Mouse (Mus musculus) heart, embryonic 10.5 days (tissue): ENCODE results near the gene 9530003J23Rik. TPM values are rescaled to one million over a fixed set of nuclear protein-coding genes. Genes with fewer than 3 reads are reported as not detected.

Experiments
- DNase-seq: peaks from one replicate; pipeline ENCODE4 v3.0.0-alpha.2; 2017; ENCODE audit warnings: low spot score
- H3K27ac ChIP-seq: fragments of 300-500 bp; sonication (generic); 2 replicates; pipeline ENCODE4 v1.5.1; 2016; ENCODE audit warnings: mild to moderate bottlenecking
- H3K27me3 ChIP-seq: fragments of 300-500 bp; sonication (generic); 2 replicates; pipeline ENCODE4 v1.6.1; 2016; ENCODE audit warnings: mild to moderate bottlenecking; ENCODE audit not compliant: poor library complexity, insufficient read depth, severe bottlenecking
- H3K36me3 ChIP-seq: fragments of 300-500 bp; sonication (generic); 2 replicates; pipeline ENCODE4 v1.6.1; 2016; ENCODE audit warnings: mild to moderate bottlenecking, moderate library complexity
- H3K4me1 ChIP-seq: fragments of 300-500 bp; sonication (generic); 2 replicates; pipeline ENCODE4 v1.6.1; 2016; ENCODE audit warnings: mild to moderate bottlenecking
- H3K4me3 ChIP-seq: fragments of 300-500 bp; sonication (generic); 2 replicates; pipeline ENCODE4 v1.5.1; 2016; ENCODE audit warnings: mild to moderate bottlenecking, moderate library complexity
- H3K9me3 ChIP-seq: fragments of 300-500 bp; sonication (generic); 2 replicates; pipeline ENCODE4 v1.6.1; 2016; ENCODE audit warnings: mild to moderate bottlenecking, moderate library complexity
- WGBS: fragments of 180-500 bp; shearing (Covaris S2); methylation state at CpG from one replicate; pipeline ENCODE4 v1.1.7; 2016; 5-methylcytosine and 5-hydroxymethylcytosine counted together
- polyA plus RNA-seq: library from polyadenylated mRNA; unstranded; fragments of >200 nt; fragmentation: Nextera tagmentation; extraction: Ambion mirVana; gene quantifications from 2 replicates; pipeline ENCODE4 v1.2.1, GENCODE M21; 2016

The 9530003J23Rik gene
- polyA plus RNA-seq, 1 experiment from 2014 or later: not detected

DNA sequence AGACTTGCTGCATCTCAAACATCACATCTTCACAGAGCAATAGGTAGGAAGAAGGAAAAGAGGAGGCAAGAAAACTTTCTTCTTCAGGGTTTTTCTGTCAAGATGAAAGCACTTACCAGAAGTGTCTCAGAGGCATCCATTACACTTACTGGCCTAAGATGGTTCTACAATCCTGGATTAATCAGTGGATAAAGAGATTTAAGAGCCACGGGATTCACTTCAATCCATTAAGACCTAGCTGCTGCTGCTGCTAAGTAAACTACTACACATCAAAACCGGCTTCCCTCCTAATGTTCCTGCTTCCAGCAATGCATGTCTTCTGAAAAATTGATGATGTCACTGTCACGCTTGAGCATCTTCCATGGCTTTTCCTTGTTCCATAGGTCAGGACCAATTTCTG lies 41.8 kb downstream of the 9530003J23Rik start:
- WGBS: 88% methylated on average over 3 of the region's 3 CpGs
- no peak overlapping the region for H3K4me3 ChIP-seq
- no peaks in the 10 kb centered on the region for H3K27me3 ChIP-seq
- H3K36me3 ChIP-seq: no peaks in the 10 kb centered on the region
- H3K9me3 ChIP-seq: no peaks in the 10 kb centered on the region
- no peak for DNase-seq
- no peak overlapping the region for H3K27ac ChIP-seq
- H3K4me1 ChIP-seq: peaks cover 15% of the 10 kb centered on the region

DNA sequence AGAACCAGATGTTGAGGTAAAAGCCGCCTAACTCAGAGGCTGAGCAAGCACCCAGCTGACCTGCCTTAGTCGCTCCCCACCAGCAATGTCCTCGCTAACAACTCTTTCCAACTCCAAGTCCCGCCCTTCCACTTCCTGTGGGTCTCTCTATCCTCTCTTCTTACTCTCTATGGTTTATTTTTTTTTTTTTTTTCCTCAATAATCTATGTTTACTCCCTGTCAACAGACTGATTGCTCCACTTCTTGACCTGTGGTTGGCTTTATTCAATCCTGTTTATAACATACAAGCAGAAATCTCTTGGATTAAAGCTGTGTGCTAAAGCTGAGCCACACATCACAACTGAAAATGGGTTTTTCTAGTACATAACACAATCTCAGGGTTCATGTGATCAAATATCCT lies 42.8 kb downstream of the 9530003J23Rik start:
- H3K4me1 ChIP-seq: peaks cover 15% of the 10 kb centered on the region
- H3K36me3 ChIP-seq: no peaks in the 10 kb centered on the region
- H3K4me3 ChIP-seq: no peak overlapping the region
- H3K9me3 ChIP-seq: no peaks in the 10 kb centered on the region
- no peaks in the 10 kb centered on the region for H3K27me3 ChIP-seq
- DNase-seq: no peak
- WGBS: 91% methylated on average over 4 of the region's 4 CpGs
- H3K27ac ChIP-seq: no peak overlapping the region

DNA sequence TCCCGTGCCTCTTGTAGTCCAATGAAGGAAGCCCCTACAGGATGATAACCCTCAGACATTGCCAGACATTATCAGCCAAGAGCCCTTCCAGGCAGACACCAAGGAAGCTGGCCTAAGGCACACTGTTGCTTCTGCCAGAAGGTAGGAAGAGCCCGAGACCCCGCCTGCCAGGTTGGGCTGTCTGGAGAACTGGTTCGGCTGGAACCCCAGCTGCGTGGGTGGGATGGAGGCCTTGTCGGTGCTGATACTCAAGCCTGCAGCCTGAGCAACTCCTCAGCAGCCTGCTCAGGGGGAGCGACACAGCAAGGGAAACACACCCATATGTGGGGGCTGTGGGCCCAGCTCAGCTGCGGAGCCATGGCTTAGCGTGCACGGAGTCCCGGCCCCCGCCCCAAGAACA lies 43.5 kb downstream of the 9530003J23Rik start:
- no peaks in the 10 kb centered on the region for H3K36me3 ChIP-seq
- H3K4me3 ChIP-seq: no peak overlapping the region
- no peaks in the 10 kb centered on the region for H3K9me3 ChIP-seq
- peaks cover 15% of the 10 kb centered on the region for H3K4me1 ChIP-seq
- DNase-seq: no peak
- no peak overlapping the region for H3K27ac ChIP-seq
- no peaks in the 10 kb centered on the region for H3K27me3 ChIP-seq
- WGBS: 87% methylated on average over 12 of the region's 12 CpGs

DNA sequence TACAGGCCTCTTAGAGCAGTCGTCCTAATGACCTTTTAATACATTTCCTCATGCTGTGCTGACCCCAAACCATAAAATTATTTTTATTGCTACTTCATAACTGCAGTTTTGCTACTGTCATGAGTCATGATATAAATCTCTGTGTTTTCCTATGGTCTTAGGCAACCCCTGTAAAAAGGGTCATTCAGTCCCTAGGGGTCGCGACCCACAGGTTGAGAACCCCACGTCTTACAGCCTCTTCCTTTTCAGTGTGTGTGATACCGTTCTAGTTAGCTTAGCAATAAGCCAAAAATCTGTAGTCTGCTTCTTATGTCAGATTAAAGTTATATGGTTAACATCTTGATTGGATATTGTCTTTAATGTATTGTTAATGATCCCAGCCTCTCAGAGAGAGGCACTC lies 45.1 kb downstream of the 9530003J23Rik start:
- Histone ChIP-seq H3K27me3 (no peaks in the 10 kb centered on the region), H3K4me3 (no peak overlapping the region), H3K36me3 (no peaks in the 10 kb centered on the region), H3K9me3 (no peaks in the 10 kb centered on the region), H3K27ac (no peak overlapping the region), H3K4me1 (peaks cover 7% of the 10 kb centered on the region)
- DNase-seq: no peak
- 84% methylated on average over 5 of the region's 5 CpGs for WGBS

DNA sequence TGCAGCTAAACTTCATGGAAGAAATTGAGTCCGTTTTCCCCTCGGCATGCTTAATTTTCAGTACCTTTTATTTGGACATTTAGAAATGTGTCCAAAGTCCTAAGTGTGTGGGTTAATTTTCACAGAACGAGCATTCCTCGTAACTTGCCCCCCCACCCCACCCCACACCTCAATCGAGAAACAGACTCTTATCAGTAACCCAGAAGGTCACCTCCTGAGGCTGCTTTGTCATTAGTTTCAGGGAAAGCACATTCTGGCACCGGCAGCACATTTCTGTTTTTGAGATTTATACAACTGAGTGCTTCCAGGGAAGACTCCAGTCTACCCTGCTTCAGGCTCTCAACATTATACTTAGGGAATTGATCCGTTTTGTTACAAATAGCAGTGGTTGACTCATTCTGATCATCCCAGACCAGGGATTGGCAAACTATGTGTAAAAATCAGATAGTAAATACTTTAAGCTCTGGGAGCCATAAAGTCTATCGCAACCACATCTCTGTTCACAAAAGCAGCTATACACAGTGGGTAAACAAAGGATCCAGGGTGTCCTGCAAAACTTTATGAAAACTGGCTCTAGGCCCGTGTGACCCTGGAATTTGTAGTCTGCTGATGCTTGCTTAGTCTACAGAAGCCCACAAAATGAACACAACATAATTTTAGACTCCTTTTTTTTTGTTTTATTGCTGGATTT lies 53.0 kb downstream of the 9530003J23Rik start:
- Histone ChIP-seq H3K9me3 (no peaks in the 10 kb centered on the region), H3K27me3 (no peaks in the 10 kb centered on the region), H3K27ac (peak overlapping the region; percentile 42), H3K4me1 (peaks cover 19% of the 10 kb centered on the region), H3K4me3 (no peak overlapping the region), H3K36me3 (no peaks in the 10 kb centered on the region)
- no peak for DNase-seq
- 46% methylated on average over 9 of the region's 9 CpGs for WGBS

Other genes starting within 250 kb of the 9530003J23Rik start
- gene Lrrc10, start 193.4 kb downstream of the 9530003J23Rik start, polyA plus RNA-seq: 26.7 and 49.9 TPM in 2 replicates
- 220 and 292 TPM in 2 replicates for gene Cct2, start 174.9 kb downstream of the 9530003J23Rik start, polyA plus RNA-seq
- 20.0 and 23.0 TPM in 2 replicates for gene Frs2, start 90.2 kb downstream of the 9530003J23Rik start, polyA plus RNA-seq
- gene Yeats4, start 14.2 kb downstream of the 9530003J23Rik start, polyA plus RNA-seq: 63.4 and 76.6 TPM in 2 replicates
- 26.2 and 60.7 TPM in 2 replicates for gene Lyz2, start 43.6 kb upstream of the 9530003J23Rik start, polyA plus RNA-seq
- 2.3 and 11.4 TPM in 2 replicates for gene Lyz1, start 54.2 kb upstream of the 9530003J23Rik start, polyA plus RNA-seq
- gene Cpsf6, start 141.3 kb upstream of the 9530003J23Rik start, polyA plus RNA-seq: 128 and 138 TPM in 2 replicates